Mouse (Mus musculus): ENCODE data around the gene Zfp978. TPM values are rescaled to one million over a fixed set of nuclear protein-coding genes. Genes with fewer than 3 reads are reported as not detected.

Gene Zfp978
- total RNA-seq, 2 experiments from 2014 or later = 0.64 TPM; not detected in 1

Other genes with a start within 250 kb of the Zfp978 start
- 10 to 100 TPM; 19.5 to 21.1 TPM for gene Zfp991, start 229.3 kb upstream of the Zfp978 start, total RNA-seq (2021)
- gene Zfp988, start 55.6 kb upstream of the Zfp978 start, total RNA-seq (2021) = under 1 TPM; 0.39 to 0.40 TPM
- gene Zfp982, start 131.1 kb downstream of the Zfp978 start, total RNA-seq (2021) = 10 to 100 TPM; 11.1 to 11.5 TPM
- 1 to 10 TPM; 1.8 to 2.4 TPM for gene Gm16503, start 178.9 kb downstream of the Zfp978 start, total RNA-seq (2021)
- under 1 TPM; 0.73 to 0.79 TPM for gene Zfp985, start 192.0 kb downstream of the Zfp978 start, total RNA-seq (2021)

Measured in adrenal gland, postnatal 4 days (tissue).